Mouse (Mus musculus) layer of hippocampus, postnatal 25 days (tissue): ENCODE measurements around the gene Smug1. TPM values are rescaled to one million over a fixed set of nuclear protein-coding genes. Genes with fewer than 3 reads are reported as not detected.

Source experiments
- DNase-seq, 2 experiments: peaks; one replicate each; pipeline ENCODE4 v3.0.0; 2022; ENCODE audit warnings: mixed read lengths in 2 of 2, low spot score in 1 of 2; ENCODE audit errors: extremely low spot score in 1 of 2
- total RNA-seq, 2 experiments: library from RNA; stranded (reverse); gene quantifications; 2 replicates each; pipeline ENCODE4 v1.2.3; 2021

The Smug1 gene
- total RNA-seq, 2 experiments from 2014 or later: 17.4 to 20.2 TPM

- no peak for DNase-seq
Observed at GRCm38 (mm10) chr15:103109940-103110339, 57.0 kb downstream of the Smug1 start.

DNA sequence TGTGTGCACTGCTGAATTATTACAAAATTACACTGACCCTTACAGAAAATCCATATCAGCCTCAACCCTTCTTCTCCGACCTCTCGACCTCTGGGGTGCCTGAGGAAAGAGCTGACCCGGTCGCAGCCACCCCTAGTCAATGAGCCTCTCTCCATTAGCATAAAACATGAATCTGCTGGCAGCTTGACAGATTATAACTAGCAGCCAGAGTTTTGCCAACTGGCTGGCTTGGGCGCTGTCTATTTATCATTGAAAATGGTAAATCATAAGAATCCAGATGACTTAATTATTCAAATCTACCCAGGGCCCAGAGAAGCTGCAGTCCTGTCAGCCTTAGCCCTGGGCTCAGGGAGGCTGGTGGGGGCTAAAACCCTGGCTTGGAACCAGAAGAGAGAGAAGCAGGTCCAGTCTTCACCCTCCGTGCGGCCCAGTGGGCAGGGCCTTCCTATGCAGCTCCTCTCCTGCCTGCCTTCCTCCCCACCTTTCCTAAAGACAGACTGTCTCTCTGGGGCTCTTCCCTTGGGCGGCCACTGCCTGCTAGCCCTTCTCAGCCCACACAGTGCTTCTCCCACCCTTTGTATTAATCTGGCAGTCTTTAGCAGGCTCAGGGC, 58.7 kb downstream of the Smug1 start:
- no peak for DNase-seq

GRCm38 (mm10) chr15:103106201-103106600, 60.7 kb downstream of the Smug1 start:
- DNase-seq: no peak

Other genes with a start within 250 kb of the Smug1 start
- gene Hoxc13, start 246.0 kb downstream of the Smug1 start, total RNA-seq: not detected
- not detected for gene Hoxc12, start 230.3 kb downstream of the Smug1 start, total RNA-seq
- not detected for gene Hoxc11, start 212.7 kb downstream of the Smug1 start, total RNA-seq
- not detected for gene Hoxc10, start 200.3 kb downstream of the Smug1 start, total RNA-seq
- not detected for gene Hoxc5, start 199.6 kb downstream of the Smug1 start, total RNA-seq
- not detected for gene Hoxc9, start 190.7 kb downstream of the Smug1 start, total RNA-seq
- gene Hoxc8, start 176.5 kb downstream of the Smug1 start, total RNA-seq: not detected
- gene Hoxc6, start 168.8 kb downstream of the Smug1 start, total RNA-seq: not detected
- not detected for gene Hoxc4, start 148.2 kb downstream of the Smug1 start, total RNA-seq
- gene Cbx5, start 72.7 kb upstream of the Smug1 start, total RNA-seq: 100 to 1,000 TPM; 180 to 183 TPM
- 100 to 1,000 TPM; 253 to 258 TPM for gene Hnrnpa1, start 73.3 kb upstream of the Smug1 start, total RNA-seq
- not detected for gene Nfe2, start 91.3 kb upstream of the Smug1 start, total RNA-seq
- 100 to 1,000 TPM; 101 to 105 TPM for gene Copz1, start 105.6 kb upstream of the Smug1 start, total RNA-seq
- 1 to 10 TPM in 1 of 2 experiments, under 1 TPM in 1; 0.66 to 1.1 TPM for gene Gpr84, start 143.5 kb upstream of the Smug1 start, total RNA-seq
- gene Zfp385a, start 173.0 kb upstream of the Smug1 start, total RNA-seq: 10 to 100 TPM; 40.7 to 45.0 TPM
- gene Itga5, start 199.7 kb upstream of the Smug1 start, total RNA-seq: 1 to 10 TPM; 1.4 to 2.4 TPM